Mouse (Mus musculus) monocyte, adult 5-6 weeks (primary cell): ENCODE data around the gene Diexf. TPM values are rescaled to one million over a fixed set of nuclear protein-coding genes. Genes with fewer than 3 reads are reported as not detected.

Experiments used
- ATAC-seq: fragments of 153-309, 156-312 bp; replicated peaks from 2 replicates; pipeline ENCODE4 v1.8.0; 2017; ENCODE audit warnings: mild to moderate bottlenecking; ENCODE audit not compliant: low TSS enrichment, insufficient number of reproducible peaks, severe bottlenecking, poor library complexity, low FRiP score
- total RNA-seq: library from RNA; stranded (forward); fragments of 200-1000, 200-491, 200-594 nt; gene quantifications from 3 replicates; pipeline ENCODE4 v1.2.3, GENCODE M21; 2017

Gene Diexf
- total RNA-seq, 1 experiment from 2014 or later = 24.0 TPM

DNA sequence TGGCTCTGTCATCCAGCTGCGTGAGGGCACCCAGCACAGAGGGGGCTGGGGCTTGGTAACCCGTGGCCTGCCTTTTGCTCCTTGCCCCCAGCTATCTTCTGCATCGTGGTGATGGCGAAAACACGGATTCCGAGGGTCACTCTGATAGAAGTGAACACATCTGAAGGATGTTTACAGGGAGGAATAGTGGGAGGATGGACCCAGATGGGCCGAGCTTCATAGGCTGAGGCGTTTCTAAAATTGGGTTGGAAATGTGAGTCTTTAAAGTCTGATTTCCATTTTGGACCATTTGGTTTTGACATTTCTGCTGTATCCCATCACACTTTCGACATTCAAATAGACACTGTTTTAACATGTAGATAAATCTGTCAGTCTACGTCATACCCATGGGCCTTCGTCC is 39.2 kb downstream of the Diexf start:
- no peak for ATAC-seq

DNA sequence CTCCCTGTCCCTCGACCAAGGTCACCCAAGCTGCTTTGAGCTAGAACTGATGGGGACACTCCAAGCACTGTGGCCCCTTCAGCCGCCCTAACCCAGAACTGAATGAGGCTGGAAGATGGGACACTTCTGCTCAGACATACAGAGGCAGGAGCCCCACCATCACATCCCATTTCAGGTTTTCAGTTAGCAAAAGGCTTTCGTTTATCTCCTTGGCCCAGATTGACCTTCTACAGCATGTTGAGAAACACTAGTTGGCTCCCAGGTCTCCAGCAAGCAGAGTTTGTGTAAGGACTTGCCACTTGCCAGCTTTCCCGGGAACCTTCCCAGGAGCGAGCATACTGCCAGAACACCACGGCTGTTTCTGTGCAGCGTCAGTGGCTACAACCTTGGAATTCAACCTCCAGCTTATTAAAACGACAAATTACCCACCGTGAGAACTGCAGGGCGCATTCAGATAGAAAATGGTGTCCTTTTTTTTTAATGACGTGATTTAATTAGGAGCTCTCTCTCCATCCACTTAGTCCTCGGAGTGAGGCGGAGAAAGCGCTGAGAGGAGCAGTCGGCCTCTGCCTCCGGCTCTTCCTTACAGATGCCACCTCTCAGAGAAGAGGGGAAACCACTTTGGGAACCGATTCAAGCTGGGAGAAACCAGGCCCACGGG is 39.7 kb downstream of the Diexf start:
- no peak for ATAC-seq

DNA sequence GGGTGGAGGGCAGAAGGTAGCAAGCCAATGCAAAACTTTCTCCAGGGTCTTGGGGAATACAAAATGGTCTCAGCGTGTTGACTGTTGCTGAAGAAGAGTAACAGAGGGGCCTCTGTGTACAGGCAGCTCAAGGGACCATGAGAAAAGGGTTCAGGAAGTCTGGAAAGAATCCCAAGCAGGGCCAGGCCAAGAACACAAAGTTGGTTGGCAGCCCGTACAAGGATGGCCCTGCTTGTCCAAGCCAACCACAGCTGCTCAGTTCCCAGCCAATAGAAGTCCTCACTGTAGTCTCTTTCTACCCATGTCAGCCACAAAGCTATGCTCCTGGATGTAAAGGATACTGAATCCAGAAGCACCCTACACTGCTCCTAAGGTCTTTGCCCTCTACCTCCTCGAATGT is 40.4 kb downstream of the Diexf start:
- no peak for ATAC-seq

DNA sequence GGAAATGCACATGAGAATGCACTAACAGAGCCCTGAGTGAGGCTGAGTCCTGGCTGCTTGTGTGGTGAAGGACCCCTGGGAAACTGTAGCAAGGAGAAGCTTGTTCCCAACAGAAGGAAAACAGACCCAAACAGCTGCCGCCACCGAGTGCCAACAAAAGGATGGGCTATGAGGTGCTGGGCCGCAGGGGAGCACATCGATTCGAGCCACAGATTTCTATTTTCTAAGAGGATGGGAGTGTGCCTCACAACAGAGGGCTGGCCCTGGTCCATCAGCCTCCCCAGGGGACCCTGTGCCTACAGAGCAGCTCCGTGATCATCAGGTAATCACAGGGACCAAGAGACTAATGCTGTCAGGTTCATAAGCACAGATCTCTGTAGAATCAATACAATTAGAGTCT is 40.9 kb downstream of the Diexf start:
- ATAC-seq = no peak

- no peak for ATAC-seq
Observed at GRCm38 (mm10) chr1:193086842-193087476, 43.1 kb downstream of the Diexf start.

GRCm38 (mm10) chr1:193086111-193086841 is 43.8 kb downstream of the Diexf start:
- no peak for ATAC-seq

DNA sequence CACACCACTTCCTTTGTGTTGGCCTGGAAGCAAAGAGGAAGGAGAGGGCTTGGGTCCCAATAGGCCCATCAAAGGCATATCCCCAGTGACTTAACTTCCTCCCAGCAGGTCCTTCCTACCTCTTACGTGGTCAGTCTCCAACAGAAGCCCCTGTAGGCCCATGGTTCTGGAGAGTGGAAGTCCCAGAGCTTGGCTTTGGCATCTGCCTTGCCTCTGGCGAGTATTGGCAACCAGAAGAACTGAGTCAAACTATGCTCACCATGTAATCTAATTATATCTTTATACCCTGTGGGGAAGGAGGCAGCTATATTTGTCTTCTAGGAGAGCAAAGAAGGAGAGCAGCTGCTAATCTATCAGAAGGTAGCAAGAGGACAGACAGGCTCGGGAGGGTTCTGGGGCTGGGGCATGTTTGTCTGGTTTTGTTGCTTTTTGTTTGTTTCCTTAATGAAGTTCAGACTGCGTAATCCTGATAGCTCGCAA is 44.5 kb downstream of the Diexf start:
- ATAC-seq = no peak

GRCm38 (mm10) chr1:193084016-193084415 is 46.1 kb downstream of the Diexf start:
- ATAC-seq = no peak

DNA sequence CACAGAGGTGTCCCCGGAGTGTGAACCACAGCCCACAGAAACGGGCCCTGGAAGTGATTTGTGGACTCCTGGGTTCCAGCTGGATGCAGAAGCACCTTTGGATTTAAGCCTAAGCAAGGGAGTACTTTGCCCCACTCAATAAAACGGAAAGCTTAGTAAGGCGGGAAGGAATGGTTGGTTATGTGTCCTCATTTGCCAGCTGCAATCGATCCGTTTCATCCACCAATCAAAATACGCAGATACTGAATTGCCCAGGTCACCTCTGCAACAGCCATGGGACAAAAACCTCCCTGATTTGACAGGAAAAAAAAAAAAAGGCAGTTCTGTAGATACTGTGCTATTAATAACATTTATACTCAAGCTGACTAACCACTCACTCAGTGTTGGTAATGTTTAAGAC is 47.0 kb downstream of the Diexf start:
- no peak for ATAC-seq

GRCm38 (mm10) chr1:193082311-193082921 is 47.7 kb downstream of the Diexf start:
- ATAC-seq = no peak

- ATAC-seq = no peak
Observed at GRCm38 (mm10) chr1:193062618-193063017, 67.5 kb downstream of the Diexf start.

DNA sequence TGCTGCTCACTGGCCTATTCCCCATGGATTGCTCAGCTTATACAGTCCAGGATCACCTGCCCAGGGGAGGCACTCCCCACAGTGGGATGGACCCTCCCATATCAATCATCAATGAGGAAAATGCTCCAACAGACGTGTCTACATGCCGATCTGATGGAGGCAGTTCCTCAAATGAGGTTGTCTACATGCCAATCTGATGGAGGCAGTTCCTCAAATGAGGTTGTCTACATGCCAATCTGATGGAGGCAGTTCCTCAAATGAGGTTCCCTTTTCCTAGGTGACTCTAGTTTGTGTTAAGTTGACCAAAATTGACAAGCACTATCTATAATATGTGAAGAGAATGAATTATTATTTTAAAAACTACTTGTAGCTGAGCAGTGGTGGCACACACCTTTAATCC is 69.9 kb downstream of the Diexf start:
- ATAC-seq = peak; percentile 75

GRCm38 (mm10) chr1:193059596-193059995 is 70.5 kb downstream of the Diexf start:
- no peak for ATAC-seq

- no peak for ATAC-seq
Observed at GRCm38 (mm10) chr1:193054401-193054800, 75.7 kb downstream of the Diexf start.

DNA sequence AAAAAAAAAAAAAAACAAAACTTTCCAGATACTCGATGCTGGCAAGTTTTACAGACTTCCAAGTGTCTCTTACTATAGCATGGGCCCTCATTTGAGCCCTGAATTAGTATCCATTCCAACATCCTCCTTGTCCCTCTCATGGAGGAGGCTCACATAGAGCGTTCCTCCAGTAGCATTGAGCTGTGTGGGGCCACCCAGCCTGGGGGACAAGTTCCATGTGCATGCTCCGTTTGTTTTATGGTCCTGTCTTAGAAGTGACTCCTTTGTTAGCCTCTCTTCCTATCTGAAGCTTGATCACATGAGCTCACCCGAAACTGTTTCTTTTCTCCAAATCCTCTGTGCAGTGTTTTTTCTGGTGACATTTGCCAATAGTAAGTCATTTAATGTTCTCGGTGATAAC is 77.0 kb downstream of the Diexf start:
- no peak for ATAC-seq

GRCm38 (mm10) chr1:193047616-193048015 is 82.5 kb downstream of the Diexf start:
- no peak for ATAC-seq

- no peak for ATAC-seq
Observed at GRCm38 (mm10) chr1:193042760-193043295, 87.2 kb downstream of the Diexf start.
